In the genomic region with DNA sequence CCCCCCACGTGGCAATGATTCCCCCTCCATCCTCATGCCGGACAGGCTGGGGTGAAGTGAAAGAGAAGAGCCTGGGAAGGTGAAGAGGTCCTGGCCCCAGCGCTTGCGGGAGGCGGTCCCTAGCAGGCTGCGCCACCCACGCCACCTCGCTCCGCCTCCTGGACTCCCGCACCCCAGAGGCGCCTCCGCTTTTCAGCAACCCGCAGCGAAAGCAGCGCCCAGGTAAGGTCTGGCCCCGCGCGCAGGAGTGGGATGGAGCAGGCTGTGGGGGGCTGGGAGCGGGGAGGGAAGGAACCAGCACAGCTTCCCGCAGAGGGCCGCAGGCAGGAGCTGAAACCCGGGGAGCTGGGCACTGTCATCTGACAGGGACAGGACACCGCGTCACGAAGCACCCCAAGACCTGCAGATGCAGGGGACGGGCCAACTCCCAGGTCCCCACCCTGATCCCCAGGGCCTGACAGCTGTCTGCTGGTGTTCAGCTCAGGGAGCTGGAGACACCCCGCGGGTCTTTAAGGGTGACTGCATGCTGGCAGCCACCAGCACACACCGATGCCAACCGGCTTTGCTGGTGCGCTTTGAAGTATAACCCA, we compare ENCODE assay signal across 8 mouse cellular contexts. TPM values are rescaled to one million over a fixed set of nuclear protein-coding genes. Genes with fewer than 3 reads are reported as not detected.
A peak's percentile ranks its signal among the peaks of the same experiment; 100 is the strongest.
DNase-seq lines count a peak whose midpoint lies in the region; ATAC-seq and TF ChIP-seq lines count a peak whose summit lies in the region.

A gene (plus strand): TSS at position 157 of the 590 bp plus-strand sequence.

- peaks cover 5% of the 10 kb centered on the region for H3K4me1 ChIP-seq in small intestine, adult 2 months (ENCODE audit: control insufficient read depth, insufficient read depth, insufficient read length, low read length)

- peak; percentile 39 for DNase-seq in CD4-positive, CD25-positive, alpha-beta regulatory T cell, adult 2 months (ENCODE audit: low read depth, low spot score)
- DNase-seq in urinary bladder, postnatal 14 days (ENCODE audit: low spot score): peak; percentile 22
- no peak for DNase-seq in urinary bladder, postnatal 25 days (ENCODE audit: low spot score)
- DNase-seq in heart, postnatal 4 days: peak; percentile 8
- DNase-seq in layer of hippocampus, postnatal 10 days (ENCODE audit: low spot score in 2 of 2): peak; percentile 14 to 19

- H3K27ac ChIP-seq in small intestine, adult 2 months (ENCODE audit: insufficient read depth, low read depth, low read length): no peak within 1 kb of the TSS

- no peak for TF ChIP-seq POLR2A in small intestine, adult 2 months (IDR thresholded peaks at IDR 0.05; ENCODE audit: low read depth, low read length)

- peaks cover 12% of the 10 kb centered on the region; the same call in 1 of the 2 replicates for H3K27me3 ChIP-seq in small intestine, adult 2 months (ENCODE audit: control insufficient read depth, insufficient read depth, low read length)

- 1% methylated on average over 31 of the region's 31 CpGs for WGBS in small intestine, adult 2 months

- ATAC-seq in CD4-positive, CD25-positive, alpha-beta regulatory T cell, adult 4 months: no peak
- peak; percentile 66 for ATAC-seq in megakaryocyte progenitor cell, adult 5-6 weeks (replicated peaks; ENCODE audit: poor library complexity)

- H3K4me3 ChIP-seq in small intestine, adult 2 months (ENCODE audit: low read depth, low read length): peak within 1 kb of the TSS; percentile 63

- no peak for TF ChIP-seq CTCF in small intestine, adult 2 months (IDR thresholded peaks at IDR 0.05; ENCODE audit: extremely low read depth, insufficient read length, insufficient replicate concordance, low read depth, low read length)

- H3K36me3 ChIP-seq in small intestine, adult 2 months (ENCODE audit: control insufficient read depth, insufficient read depth, low read length): no peaks in the 10 kb centered on the region

RNA-seq across cellular contexts. Expression of the gene that starts here (rescaled TPM):
- not detected for polyA plus RNA-seq in CD4-positive, CD25-positive, alpha-beta regulatory T cell, adult 4 months (2017; shearing (Covaris generic))
- total RNA-seq in heart, postnatal 4 days (2021): under 1 TPM; 0.07 to 0.09 TPM
- 1 to 10 TPM; 3.9 to 4.1 TPM for total RNA-seq in layer of hippocampus, postnatal 10 days (2021)
- total RNA-seq in megakaryocyte progenitor cell, adult 5-6 weeks (2015): not detected in 2 replicates
- total RNA-seq in megakaryocyte progenitor cell, adult 5-6 weeks (2017): not detected in 2 replicates
- 1.2 and 1.6 TPM in 2 replicates for polyA plus RNA-seq in small intestine, adult 2 months (2012; rRNA removed)

Comparison
In these comparisons a context has a peak if more than half of its experiments do, and no peak if none do; other contexts are left out.
1. RNA of the gene that starts here (total RNA-seq): 3.9 to 4.1 TPM in layer of hippocampus, postnatal 10 days; 0.07 to 0.09 TPM in heart, postnatal 4 days and not detected in megakaryocyte progenitor cell, adult 5-6 weeks; every median in the first group is over 4 times any median in the second.
2. Peak in DNase-seq in heart, postnatal 4 days; RNA of the gene not detected or under 1 TPM.
3. Peak in ATAC-seq in megakaryocyte progenitor cell, adult 5-6 weeks; RNA of the gene not detected or under 1 TPM.